Mouse (Mus musculus) heart, adult 2 months (tissue): Measurements from ENCODE around the gene Sgo1.
A peak's percentile ranks its signal among the peaks of the same experiment; 100 is the strongest.

Experiments
- CTCF ChIP-seq: fragments of 200-600 bp; IDR thresholded peaks from 2 replicates; pipeline ENCODE4 v1.8.1; 2022; ENCODE audit warnings: antibody characterized with exemption, mild to moderate bottlenecking, moderate library complexity
- EP300 ChIP-seq: fragments of 200-500 bp; IDR thresholded peaks from 2 replicates; pipeline ENCODE4 v1.6.1; 2011; ENCODE audit warnings: low read depth, low read length, control low read depth; ENCODE audit not compliant: insufficient read depth
- POLR2A ChIP-seq: fragments of 200-500 bp; IDR thresholded peaks from 2 replicates; pipeline ENCODE4 v1.6.1; 2011; ENCODE audit warnings: mild to moderate bottlenecking, low read depth, low read length, control low read depth; ENCODE audit not compliant: insufficient read depth

- no peak for TF ChIP-seq POLR2A
- peak; percentile 62 for TF ChIP-seq CTCF
- no peak for TF ChIP-seq EP300
Measured at GRCm38 (mm10) chr17:53678716-53679115, 10.4 kb downstream of the Sgo1 start.
